Mouse (Mus musculus) heart, postnatal 36 days (tissue): ENCODE results near the gene Rab5if. TPM values are rescaled to one million over a fixed set of nuclear protein-coding genes. Genes with fewer than 3 reads are reported as not detected.
"Not testable (repeated sequence)": the region's sequence is repeated elsewhere in the genome, so short reads cannot be mapped to it uniquely, and the experiment has no call there.

ENCODE experiments used
- DNase-seq, 2 experiments: peaks; one replicate each; pipeline ENCODE4 v3.0.0; 2021 to 2022
- intact Hi-C: fragments of 180-260 bp; cut with DNase I; formaldehyde crosslinking; loops from one replicate; pipeline ENCODE4 v1.15.1; 2025
- total RNA-seq, 2 experiments: library from RNA; stranded (reverse); gene quantifications; 2 replicates each; pipeline ENCODE4 v1.2.3; 2021

Gene Rab5if
- total RNA-seq, 2 experiments from 2014 or later: 114 to 123 TPM

DNA sequence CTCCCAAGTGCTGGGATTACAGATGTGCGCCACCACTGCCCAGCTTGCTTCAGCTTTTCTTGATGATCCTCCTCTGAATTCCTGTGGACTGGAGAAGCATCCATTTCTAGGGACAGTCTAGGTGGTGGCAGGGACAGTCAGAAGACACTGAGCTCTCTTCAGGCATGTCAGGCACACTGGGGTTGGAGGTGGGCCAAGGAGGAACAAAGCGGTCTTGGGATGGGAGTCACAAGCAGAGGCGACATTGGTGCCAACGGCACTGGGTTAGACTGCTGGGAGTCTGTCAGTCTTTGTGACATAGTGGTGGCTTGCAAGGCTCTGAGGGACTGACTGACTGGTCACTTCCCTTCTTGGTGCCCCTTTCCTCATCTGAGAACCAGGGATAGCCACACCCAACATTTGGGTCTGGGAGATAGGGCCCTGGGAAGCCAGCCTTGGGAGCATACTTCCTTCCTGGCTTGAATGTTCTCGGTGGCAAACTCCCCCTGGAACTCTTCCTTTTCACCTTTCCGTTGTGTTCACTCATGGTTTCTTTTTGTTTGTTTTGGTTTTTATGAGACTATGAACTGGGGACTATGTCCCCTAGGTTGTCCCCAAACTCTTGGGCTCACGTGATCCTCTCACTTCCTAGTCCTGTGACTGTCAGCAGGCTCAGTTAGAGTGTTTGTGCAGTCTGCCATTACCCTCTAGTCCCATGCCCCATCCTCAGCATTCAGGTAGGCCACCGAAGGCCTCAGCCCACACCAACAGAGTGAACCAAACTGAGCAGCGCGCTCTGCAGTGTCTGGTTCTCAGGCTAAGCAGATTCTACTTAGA is 21.7 kb downstream of the Rab5if start:
- DNase-seq: no peak
- intact Hi-C loops: no loop called here

- DNase-seq, intact Hi-C loops: not testable (repeated sequence)
Measured at GRCm38 (mm10) chr2:156885666-156886065, 22.7 kb downstream of the Rab5if start.

DNA sequence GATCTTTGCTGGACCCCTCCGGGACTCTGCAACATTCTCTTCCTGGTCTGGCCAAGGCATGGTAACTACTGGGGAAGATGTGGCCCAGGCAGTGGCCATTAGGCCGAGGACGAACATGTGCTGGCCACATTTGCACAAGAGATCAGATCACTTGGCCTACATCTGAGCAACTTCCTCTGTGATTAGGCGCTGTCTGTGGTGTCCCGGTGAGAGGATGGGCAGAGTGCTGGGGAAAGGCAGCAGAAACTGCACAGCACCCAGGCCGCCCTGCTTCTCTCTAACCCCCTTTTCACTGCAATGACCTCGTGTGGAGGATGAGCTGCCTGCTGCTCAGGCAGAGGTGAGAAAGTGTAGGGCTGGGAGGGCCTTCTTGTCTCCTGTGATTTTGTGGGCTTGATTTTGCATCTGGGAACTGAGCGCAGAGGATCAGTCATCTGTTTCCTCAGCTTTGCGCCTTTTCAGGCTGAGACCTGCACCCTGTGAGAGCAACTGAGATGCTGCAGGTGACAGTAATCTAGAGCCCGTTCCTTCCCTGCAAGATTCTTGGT is 23.2 kb downstream of the Rab5if start:
- intact Hi-C loops: no loop called here
- no peak for DNase-seq

- no peak for DNase-seq
- intact Hi-C loops: no loop called here
Measured at GRCm38 (mm10) chr2:156887017-156887416, 24.1 kb downstream of the Rab5if start, which contains the start of gene Sla2. Gene Sla2 (minus strand): TSS chr2:156887192.

DNA sequence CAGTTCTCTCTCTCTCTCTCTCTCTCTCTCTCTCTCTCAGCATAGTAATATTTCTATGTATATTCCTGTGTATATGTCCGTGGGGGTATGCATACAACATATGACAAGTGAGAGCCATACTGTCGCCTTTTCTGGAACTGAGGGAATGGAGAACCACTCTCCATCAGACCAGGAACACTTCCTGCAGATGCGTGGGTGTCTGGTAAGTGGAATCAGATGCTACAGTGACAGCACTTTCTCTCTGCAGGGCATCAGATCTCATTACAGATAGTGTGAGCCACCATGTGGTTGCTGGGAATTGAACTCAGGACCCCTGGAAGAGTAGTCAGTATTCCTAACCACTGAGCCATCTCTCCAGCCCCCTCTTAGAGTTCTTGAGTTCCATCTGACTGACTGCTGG is 25.6 kb downstream of the Rab5if start:
- intact Hi-C loops: no loop called here
- no peak for DNase-seq

- no peak for DNase-seq
- intact Hi-C loops: no loop called here
Measured at GRCm38 (mm10) chr2:156892240-156892639, 29.3 kb downstream of the Rab5if start.

DNA sequence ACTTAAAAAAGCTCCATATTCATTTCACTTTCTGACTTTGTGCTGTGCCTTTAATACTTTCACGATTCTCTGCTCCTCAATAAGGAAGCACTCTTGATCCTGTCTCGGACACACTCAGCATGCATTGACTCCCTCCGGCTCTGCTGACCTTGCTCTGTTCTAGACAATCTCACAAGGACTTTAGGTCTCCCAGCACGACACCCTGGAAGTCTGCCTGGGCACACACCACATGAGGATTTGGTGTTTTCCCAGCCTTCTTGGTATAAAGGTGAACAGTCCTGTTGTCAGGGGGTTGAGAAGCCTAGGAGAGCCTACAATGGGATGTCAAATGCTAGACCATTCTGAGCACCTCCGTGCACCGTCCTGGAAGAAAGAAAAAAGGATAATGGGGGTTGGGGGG is 29.9 kb downstream of the Rab5if start:
- DNase-seq: no peak
- intact Hi-C loops: no loop called here

DNA sequence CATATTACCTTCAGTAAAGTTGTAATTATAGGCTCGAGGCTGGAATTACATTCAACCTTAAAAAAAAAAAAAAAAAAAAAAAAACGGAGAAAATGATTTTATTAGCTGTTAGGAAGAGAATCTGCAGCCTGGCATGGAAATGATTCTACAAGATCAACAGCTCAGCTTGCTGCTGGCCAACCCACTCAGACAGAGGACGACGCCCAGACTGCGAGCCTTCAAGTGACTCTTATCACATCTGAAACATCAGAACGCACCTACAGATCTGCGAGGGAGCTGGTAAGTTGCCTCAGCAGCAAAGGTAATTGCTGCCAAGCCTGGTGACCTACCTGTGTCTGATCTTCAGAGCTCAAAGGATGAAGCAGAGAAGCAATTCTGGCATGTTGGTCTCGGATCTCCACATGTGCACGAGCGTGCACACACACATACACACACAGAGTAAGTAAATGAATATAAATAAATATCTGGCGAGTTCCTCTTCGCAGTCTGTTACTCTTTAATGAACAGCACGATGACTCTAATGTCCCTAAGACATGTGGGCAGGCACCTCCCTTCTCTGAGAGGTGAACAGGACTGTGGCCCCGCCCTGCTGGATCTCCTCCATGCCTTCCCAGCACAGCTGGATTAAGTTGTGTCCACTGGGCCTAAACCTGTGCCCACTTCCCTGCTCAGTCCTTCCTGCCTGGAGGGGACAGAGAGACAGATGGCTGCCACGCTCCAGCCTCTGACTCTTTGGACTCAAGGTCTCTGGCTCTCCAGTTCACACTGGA is 31.8 kb downstream of the Rab5if start:
- intact Hi-C loops: no loop called here
- DNase-seq: no peak

DNA sequence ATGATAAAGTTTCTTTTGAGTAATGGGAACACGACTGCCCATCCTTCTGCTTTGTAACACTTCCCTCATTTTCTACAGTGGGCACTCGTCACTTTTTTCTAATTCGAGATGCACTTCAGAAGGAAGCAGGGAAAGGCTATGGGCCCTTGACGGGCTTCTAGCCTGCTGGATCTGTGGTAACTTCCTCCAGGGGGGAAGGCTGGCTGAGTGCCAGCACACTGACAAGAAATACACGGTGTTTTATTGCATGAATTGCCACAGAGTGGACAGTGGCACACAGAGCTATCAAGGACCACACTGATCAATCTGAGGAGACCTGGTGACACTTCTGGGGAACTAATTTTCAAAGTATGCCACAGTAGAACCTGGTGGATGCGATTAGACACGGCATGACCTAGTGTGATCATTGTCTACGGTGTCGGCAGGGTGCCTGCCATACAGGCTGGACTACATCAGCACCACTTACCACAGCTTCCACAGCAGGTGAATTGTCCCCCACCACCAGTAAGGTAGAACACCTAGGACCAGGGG is 33.5 kb downstream of the Rab5if start:
- no peak for DNase-seq
- intact Hi-C loops: no loop called here

GRCm38 (mm10) chr2:156897034-156897433 is 34.1 kb downstream of the Rab5if start:
- intact Hi-C loops: no loop called here
- no peak for DNase-seq

GRCm38 (mm10) chr2:156898374-156898773 is 35.4 kb downstream of the Rab5if start:
- intact Hi-C loops: no loop called here
- DNase-seq: no peak

GRCm38 (mm10) chr2:156899184-156899583 is 36.3 kb downstream of the Rab5if start:
- intact Hi-C loops: no loop called here
- no peak for DNase-seq

GRCm38 (mm10) chr2:156901344-156901743 is 38.4 kb downstream of the Rab5if start:
- DNase-seq: no peak

GRCm38 (mm10) chr2:156901883-156902282 is 39.0 kb downstream of the Rab5if start:
- no peak for DNase-seq
- intact Hi-C loops: no loop called here

More at GRCm38 (mm10) chr2:156901344-156901743, 38.4 kb downstream of the Rab5if start:
- intact Hi-C loops: no loop called here

DNA sequence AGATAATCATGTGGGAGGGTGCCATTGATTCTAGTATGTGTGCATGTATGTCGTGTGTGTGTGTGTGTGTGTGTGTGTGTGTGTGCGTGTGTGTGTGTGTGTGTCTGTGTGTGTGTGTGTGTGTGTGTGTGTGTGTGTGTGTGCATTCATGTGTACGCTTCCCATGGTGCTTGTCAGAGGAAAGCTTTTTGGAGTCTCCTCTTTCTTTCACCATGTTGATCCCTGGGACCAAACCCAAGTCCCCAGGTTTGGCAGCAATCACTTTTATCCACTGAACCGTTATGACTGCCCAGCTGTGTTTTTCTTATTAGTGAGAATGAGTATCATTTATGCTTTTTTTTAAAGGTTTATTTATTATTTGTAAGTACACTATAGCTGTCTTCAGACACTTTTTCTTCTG is 39.5 kb downstream of the Rab5if start:
- intact Hi-C loops, DNase-seq: not testable (repeated sequence)

- no peak for DNase-seq
- intact Hi-C loops: no loop called here
Measured at GRCm38 (mm10) chr2:156903367-156903766, 40.4 kb downstream of the Rab5if start.

GRCm38 (mm10) chr2:156904976-156905717 is 42.2 kb downstream of the Rab5if start:
- intact Hi-C loops: loop anchor here (1.0 to 2.0 kb wide), 3 partner anchors 91 to 190 kb away; no protein-coding TSS in a partner anchor
- peak; percentile 65 to 75 for DNase-seq

DNA sequence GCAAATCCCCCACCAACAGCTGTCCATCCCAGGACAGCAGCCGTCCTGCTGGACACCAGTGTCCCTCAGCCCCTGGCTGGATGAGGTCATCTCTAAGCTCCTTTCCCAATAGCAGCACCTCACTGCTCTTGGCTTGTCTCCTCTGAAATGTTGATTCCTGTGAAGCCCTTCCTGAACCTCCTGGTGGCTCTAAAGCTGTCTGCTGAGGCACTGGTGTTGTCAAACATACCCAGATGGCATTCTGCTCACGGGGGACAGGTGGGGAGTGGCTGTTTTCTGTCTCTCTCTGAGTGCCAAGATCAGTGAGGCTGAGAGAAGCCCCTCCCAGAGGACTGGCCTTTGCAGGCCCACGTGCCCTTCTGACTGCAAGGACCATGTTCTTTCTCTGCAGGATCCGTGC is 43.0 kb downstream of the Rab5if start:
- not testable (repeated sequence) for DNase-seq
- intact Hi-C loops: loop anchor here (1.0 to 2.0 kb wide), 3 partner anchors 90 to 189 kb away; no protein-coding TSS in a partner anchor

- intact Hi-C loops: no loop called here
- no peak for DNase-seq
Measured at GRCm38 (mm10) chr2:156913191-156913590, 50.3 kb downstream of the Rab5if start.

- DNase-seq: no peak
- intact Hi-C loops: loop anchor here (1.0 kb wide), 1 partner anchor 33 kb away; no protein-coding TSS in a partner anchor
Measured at GRCm38 (mm10) chr2:156915559-156915958, 52.6 kb downstream of the Rab5if start.
